Mouse (Mus musculus): ENCODE measurements at regions not wholly inside any gene's neighbourhood (a gene's known extent, or its start where the extent isn't known, plus 50 kb on each side); places are given as distances from the start of the nearest gene placed in this dataset.
A peak's percentile ranks its signal among the peaks of the same experiment; 100 is the strongest.

GRCm38 (mm10) chr3:52501614-52502013, 233.5 kb downstream of the Foxo1 start:
- no peak for DNase-seq

DNA sequence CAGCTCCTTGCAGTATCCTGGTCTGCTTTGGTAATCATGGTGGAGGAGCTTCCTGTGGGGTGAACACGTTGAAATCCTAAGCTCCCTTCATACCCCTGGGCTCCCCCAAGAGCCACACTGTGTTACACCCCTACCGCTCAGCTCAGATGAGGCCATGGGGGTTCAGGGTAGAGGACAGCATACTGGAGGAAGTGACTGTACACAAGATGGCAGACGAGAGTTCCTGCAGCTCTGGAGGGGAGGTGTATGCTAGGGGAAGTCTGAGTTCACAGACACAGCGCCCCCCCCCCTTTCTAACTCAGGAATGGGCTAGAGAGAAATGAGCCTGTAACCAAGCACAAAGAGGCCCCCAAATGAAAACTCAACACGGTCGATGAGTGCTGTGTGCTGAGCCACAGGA, 231.9 kb downstream of the Foxo1 start:
- DNase-seq = no peak

- DNase-seq = no peak
Measured at GRCm38 (mm10) chr3:52499581-52499980, 231.4 kb downstream of the Foxo1 start.

DNA sequence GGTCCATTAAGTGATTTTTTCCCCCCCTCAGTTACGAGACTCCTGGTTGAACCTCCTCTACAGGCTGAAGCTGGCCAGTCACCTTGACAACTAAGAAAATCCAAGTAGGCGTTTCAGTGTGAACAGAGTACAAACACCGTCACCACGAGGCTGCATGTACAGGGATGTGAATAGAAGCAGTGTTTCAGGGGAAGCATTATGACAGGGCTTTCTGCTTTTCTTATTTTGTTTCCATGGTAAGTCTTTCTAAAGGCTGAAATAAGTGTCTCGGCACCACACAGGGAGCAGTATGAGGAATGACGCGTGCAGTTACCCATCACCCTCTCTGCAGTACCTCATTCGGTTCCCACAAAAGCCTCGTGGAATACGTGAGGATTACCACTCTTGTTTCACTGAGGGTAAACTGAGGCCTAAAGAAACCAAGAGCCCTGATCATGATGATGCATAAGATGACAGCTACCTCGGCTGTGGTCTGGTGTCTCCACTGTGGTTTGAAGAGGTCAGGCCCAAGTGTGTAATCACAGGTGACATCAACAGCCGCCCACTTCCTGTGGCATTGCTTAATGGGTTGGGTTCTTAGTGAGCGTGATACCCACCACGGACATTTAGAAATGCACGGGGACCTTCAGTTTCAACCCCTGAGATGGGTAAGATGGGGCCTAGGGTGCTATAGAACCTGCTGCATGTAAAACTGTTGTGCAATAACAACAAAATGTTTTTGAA, 230.5 kb downstream of the Foxo1 start:
- DNase-seq = no peak

- DNase-seq = no peak
Measured at GRCm38 (mm10) chr3:52496965-52497364, 228.8 kb downstream of the Foxo1 start.

GRCm38 (mm10) chr3:52495401-52495800, 227.3 kb downstream of the Foxo1 start:
- DNase-seq = no peak

GRCm38 (mm10) chr3:52494924-52495323, 226.8 kb downstream of the Foxo1 start:
- DNase-seq = no peak

DNA sequence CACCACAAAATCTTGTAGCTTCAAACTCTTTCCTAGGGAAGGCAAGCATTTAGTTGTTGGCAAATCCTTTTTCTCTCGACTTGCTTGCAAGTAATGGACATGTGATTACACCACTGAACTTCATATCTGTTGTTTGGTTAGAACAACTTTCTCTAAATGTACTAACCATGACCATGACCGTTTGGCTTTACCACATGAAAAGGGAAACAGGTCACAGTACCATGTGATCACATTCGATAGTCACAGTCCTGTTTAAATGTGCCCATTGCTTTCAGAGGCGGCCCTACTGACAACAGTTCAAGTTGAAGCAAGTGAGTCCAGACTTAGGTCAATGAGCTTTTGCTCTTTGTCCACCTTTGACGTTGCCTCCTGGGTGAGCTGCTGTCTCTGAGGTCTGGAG, 211.1 kb downstream of the Foxo1 start:
- DNase-seq = no peak

DNA sequence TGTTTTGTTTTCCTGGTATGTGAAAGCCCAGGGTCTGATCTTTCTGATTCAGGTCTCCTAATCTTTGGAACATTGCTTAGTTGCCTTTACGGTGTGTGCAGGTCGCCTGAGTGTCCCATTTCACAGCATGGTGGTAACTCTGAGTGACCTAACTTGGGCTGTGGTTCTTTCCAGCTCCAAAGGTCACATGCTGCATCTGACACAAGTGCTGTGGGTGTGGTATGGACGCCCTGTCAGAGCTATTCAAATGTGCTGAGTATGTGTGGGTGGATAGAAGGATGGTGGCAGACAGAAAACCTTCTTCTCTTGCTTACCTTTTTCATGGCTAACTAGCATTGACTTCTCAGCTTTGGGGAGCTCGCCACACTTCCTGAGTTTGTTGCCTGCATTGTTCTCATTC, 201.8 kb downstream of the Foxo1 start:
- DNase-seq = no peak

GRCm38 (mm10) chr3:52469397-52469796, 201.3 kb downstream of the Foxo1 start:
- DNase-seq = no peak

DNA sequence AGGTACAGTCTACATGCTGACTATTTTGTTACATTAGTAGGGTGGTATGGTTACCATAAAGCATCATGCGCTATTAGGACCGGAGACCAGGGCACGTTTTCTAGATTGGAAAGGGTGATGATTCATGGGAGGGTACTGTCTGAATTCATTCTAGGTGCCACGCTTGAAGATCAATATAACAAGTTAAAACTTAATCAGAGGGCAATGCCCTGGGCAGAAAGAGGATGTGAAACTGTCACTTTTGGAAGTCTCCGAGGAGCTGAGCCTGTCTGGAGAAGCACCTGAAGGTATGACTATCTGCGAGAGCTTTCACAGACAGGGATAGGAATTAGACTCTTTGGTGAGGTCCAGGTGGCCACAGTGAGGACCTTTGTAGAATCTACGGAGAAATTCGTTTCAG, 200.2 kb downstream of the Foxo1 start:
- no peak for DNase-seq

DNA sequence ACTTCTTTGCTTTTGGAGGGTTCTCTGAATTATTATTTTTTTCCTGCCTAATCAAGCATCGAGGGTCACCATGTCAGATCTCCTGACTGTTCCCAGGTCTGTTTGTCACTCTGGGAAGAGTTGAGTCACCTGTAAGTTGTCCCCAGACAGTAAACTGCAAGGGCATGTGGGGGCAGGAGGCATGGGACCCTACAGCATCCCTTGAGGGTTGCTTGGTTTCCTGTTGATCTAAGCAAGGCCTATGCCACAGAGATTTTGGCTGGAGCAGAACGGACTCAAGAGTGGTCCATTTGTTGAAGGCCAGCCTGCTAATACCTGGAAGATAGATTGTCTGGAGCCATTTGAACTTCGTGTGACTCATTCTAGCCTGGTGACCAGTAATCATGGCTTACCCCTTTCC, 199.7 kb downstream of the Foxo1 start:
- no peak for DNase-seq

DNA sequence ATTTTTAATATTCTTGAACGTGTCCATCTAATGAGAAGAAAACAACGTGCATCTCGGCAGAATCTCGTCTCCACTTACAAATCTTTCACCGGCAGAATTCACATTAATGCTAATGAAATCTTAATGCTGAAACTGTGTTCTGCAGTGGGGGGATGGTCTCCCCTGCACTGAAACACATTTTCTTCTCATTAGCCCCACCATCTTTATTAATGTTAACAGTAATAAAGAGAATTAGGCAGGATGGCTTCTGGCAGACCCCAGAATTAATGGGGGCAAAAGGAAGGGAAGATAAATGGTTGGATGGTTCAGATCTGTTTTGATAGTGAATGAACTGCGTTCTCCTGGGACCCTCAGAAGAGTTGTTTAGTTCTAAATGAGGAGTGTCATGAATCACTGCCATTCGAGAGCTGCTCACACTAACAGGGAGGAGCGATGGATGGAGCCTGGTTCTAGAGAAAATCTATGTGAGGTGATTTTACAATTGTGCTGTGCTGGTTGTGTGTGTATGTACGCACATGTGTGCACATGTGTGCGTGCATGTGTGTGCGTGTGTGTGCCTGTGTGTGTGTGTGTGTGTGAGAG, 198.9 kb downstream of the Foxo1 start:
- no peak for DNase-seq

- no peak for DNase-seq
Measured at GRCm38 (mm10) chr3:52466571-52466970, 198.4 kb downstream of the Foxo1 start.

DNA sequence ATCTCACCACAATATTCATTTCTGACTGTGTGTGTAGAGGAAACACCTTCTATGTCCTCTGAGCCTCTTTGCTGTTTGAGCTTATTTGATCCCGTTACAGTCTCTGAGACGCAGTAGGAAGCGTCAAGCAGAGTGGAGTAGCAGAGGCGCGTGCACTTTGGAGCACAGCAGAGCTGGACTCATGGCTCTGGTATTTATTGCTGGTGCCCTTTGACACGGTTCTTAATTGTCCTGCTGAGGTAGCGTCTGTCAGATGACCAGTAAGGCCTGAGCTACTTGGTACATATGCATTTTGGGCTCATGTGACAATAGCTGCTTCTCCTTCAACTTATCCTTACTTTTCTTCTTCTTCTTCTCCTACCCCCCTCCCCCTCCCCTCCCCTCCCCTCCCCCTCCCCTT, 195.8 kb downstream of the Foxo1 start:
- no peak for DNase-seq

DNA sequence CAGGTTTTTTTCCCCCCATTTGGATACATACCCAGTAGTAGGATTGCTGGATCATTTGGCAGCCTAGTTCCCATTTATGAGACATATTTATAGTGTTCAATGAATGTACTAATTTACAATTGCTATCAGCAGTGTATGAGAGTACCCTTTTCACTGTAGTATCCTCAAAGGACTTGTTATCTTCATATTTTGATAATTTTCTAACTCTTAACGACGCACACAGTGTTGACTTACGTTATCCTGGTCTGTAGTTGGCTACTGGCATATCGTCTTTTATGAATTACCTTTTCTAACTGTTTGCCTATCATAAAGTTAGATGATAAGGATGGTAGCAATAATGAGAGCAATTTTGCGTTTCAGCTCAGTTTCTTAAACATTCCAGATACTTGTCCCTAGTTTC, 186.8 kb downstream of the Foxo1 start:
- DNase-seq = no peak

GRCm38 (mm10) chr3:52453041-52453440, 184.9 kb downstream of the Foxo1 start:
- DNase-seq = no peak

DNA sequence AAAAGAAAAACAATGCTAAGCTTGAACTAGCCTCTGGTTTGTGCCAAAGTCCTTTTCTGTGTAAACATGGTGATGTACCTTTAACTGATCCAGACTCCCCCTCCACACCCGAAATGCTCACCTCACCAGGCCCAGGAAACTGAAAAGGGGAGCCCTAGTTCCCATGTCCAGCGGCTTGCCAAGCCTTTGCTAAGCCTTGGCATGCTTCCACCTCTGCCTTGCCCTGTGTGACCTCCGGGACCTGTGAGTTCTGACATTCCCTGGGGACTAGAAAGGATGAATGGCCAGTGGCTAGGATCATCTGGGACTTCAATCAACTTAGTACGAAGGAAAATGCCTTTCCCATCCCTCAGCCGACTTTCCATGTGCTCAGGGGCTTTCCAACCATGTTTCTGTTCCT, 184.2 kb downstream of the Foxo1 start:
- DNase-seq = peak; percentile 75

DNA sequence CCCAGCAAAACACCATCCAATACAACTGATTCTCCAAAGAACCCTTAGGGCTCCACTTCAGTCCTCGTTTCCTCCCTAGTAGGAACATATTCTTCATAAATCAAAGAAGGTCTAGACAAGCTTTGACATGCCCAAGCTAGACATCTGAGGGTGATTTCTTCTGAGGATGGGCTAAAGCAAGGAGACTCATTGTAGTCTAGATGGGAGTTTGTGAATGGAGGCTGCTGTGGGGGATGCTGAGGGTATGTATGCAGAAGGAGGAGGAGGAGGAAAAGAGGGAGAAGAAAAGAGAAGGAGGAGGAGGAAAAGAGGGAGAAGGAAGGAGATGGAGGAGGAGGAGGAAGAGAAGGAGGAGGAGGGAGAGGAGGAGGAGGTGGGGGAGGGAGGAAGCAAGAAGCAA, 178.9 kb downstream of the Foxo1 start:
- DNase-seq = no peak

- DNase-seq = no peak
Measured at GRCm38 (mm10) chr3:52446500-52446899, 178.4 kb downstream of the Foxo1 start.

DNA sequence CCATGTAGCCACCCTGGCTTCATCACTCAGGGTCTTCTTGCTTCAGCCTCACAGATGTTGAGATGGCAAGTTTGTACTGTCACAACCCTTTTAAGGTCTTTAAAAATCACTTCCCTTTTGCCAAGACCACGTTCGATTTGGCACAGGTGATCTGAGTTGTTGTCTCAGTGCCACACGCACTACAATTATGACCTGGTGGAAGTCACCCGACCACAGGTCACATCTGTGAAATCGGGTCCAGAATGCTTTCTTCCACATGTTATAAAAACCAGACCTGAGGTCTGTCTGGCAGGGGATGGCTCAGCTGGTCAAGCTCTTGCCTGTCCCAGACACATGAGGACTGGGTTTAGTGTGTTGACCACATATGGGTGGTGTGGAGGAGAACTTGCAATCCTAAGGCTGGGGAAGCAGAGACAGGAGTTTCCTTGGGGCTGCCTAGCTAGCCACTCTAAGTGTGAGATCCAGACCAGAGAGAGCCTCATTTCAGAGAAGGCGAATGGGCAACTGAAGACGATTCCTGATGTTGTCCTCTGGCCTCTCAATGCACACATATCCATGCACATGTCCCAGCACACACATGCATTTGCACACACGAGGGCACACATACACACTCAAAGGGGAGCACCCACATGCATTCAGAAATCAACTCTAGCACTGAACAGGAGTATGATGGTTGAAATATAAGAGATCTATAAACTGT, 176.4 kb downstream of the Foxo1 start:
- DNase-seq = no peak

DNA sequence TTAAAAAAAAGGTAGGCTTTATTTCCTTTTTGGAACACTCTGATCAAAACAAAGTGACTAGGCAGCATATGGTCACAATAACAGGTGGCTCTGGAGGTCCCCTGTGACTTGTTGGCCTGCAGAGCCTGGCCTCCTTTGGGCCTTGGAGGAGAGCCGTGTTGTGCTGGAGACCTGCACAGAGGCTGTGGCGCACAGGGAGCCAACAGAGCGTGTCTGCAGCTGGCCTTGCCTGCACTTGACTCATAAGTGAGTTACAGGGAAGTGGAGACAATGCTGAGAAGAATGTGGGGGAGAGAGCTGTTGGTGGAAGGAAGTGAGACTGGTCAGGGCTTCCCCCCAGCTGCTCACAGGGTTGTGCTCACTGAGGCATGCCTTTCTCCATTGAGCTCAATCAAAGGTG, 175.7 kb downstream of the Foxo1 start:
- DNase-seq = peak; percentile 79

- DNase-seq = no peak
Measured at GRCm38 (mm10) chr3:52429014-52429589, 161.0 kb downstream of the Foxo1 start.

Measured in gastrocnemius, postnatal 25 days (tissue).